Mouse (Mus musculus): ENCODE data around the gene Dmgdh.

- TF ChIP-seq POLR2A (IDR thresholded peaks at IDR 0.05; ENCODE audit: borderline replicate concordance, insufficient read depth, low read length) (no peak), CTCF (IDR thresholded peaks at IDR 0.05; ENCODE audit: borderline replicate concordance, insufficient read depth, low read depth, low read length) (no peak)
Observed at GRCm38 (mm10) chr13:93628861-93629260, 45.4 kb upstream of the Dmgdh start.

Data from cerebellum, adult 2 months (tissue).